7 mouse cellular contexts compared by ENCODE assay signal in the genomic region with DNA sequence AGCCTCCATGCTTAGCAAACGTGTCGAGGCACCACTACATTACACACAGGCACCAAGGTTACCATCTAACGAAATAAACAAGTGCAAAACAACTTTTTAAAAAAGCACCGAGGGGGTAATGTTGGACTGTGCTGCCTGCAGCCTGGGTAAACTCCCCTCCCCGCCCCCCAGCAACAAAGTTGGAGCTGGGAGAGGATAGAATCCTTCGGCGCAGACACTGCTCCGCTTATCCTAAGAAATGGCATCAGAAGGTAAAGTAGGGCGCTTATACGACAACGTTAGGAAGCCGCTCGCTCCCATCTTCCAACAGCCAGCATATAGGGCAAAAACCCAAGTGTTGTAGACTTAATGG. TPM values are rescaled to one million over a fixed set of nuclear protein-coding genes. Genes with fewer than 3 reads are reported as not detected.
DNase-seq lines count a peak whose midpoint lies in the region; ATAC-seq and TF ChIP-seq lines count a peak whose summit lies in the region.

No protein-coding gene starts in this region.

- no peak for TF ChIP-seq POLR2A in liver, adult 2 months (IDR thresholded peaks at IDR 0.05; ENCODE audit: extremely low read depth, insufficient read depth, low read length)

- H3K9ac ChIP-seq in heart, embryonic 14.5 days (ENCODE audit: low read length): peak overlapping the region; percentile 90
- peak overlapping the region; percentile 94 for H3K9ac ChIP-seq in liver, adult 2 months (ENCODE audit: low read depth, low read length)
- H3K9ac ChIP-seq in stomach, embryonic 14.5 days (replicated peaks; ENCODE audit: low read depth, low read length): peak overlapping the region; percentile 82

- peak overlapping the region; percentile 86 for H3K4me2 ChIP-seq in heart, embryonic 14.5 days (ENCODE audit: low read length)
- peak overlapping the region; percentile 78 for H3K4me2 ChIP-seq in stomach, embryonic 14.5 days (replicated peaks; ENCODE audit: low read depth, low read length)

- under 1% methylated on average over 13 of the region's 13 CpGs for WGBS in heart, embryonic 14.5 days
- 0% methylated on average over 13 of the region's 13 CpGs for WGBS in liver, adult 2 months
- WGBS in stomach, embryonic 14.5 days: under 1% methylated on average over 13 of the region's 13 CpGs

- H3K4me3 ChIP-seq in megakaryocyte, embryonic 14.5 days (replicated peaks): peak overlapping the region; percentile 99
- peak overlapping the region; percentile 80 to 95 for H3K4me3 ChIP-seq in heart, embryonic 14.5 days (ENCODE audit: control insufficient read depth in 1 of 2, insufficient read depth in 1 of 2, low read depth in 1 of 2, low read length in 2 of 2)
- peak overlapping the region; percentile 88 for H3K4me3 ChIP-seq in liver, adult 2 months (ENCODE audit: insufficient read depth, low read depth, low read length)
- H3K4me3 ChIP-seq in stomach, embryonic 14.5 days (ENCODE audit: low read depth, low read length): peak overlapping the region; percentile 92

- DNase-seq in c-Kit-positive CD71-positive TER-119-positive erythroid progenitor cells, embryonic 14.5 days (ENCODE audit: low spot score): peak; percentile 41
- no peak for DNase-seq in liver, adult 2 months (ENCODE audit: extremely low read depth, low read depth, low spot score)
- no peak for DNase-seq in gastrocnemius, postnatal 14 days

- peaks cover 23% of the 10 kb centered on the region; the same call in 1 of the 2 replicates for H3K79me2 ChIP-seq in liver, adult 2 months (ENCODE audit: control insufficient read depth, insufficient read depth, low read length)

- peaks cover 21% of the 10 kb centered on the region for H3K36me3 ChIP-seq in megakaryocyte, embryonic 14.5 days (replicated peaks; ENCODE audit: low read length)
- H3K36me3 ChIP-seq in heart, embryonic 14.5 days (ENCODE audit: control insufficient read depth, insufficient read depth, low read length): peaks cover 13% of the 10 kb centered on the region
- peaks cover 5% of the 10 kb centered on the region; the same call in 1 of the 2 replicates for H3K36me3 ChIP-seq in liver, adult 2 months (ENCODE audit: control insufficient read depth, insufficient read depth, low read length)
- peaks cover 7% of the 10 kb centered on the region; the same call in 1 of the 2 replicates for H3K36me3 ChIP-seq in stomach, embryonic 14.5 days (ENCODE audit: control insufficient read depth, insufficient read depth, low read length)

- no peak for TF ChIP-seq CTCF in liver, adult 2 months (IDR thresholded peaks at IDR 0.05; ENCODE audit: low read depth, low read length)

- peak overlapping the region; percentile 96 to 98 for H3K27ac ChIP-seq in heart, embryonic 14.5 days (replicated peaks in 1 of 2; ENCODE audit: control insufficient read depth in 1 of 2, insufficient read depth in 1 of 2, low read depth in 2 of 2, low read length in 2 of 2)
- peak overlapping the region; percentile 94 for H3K27ac ChIP-seq in liver, adult 2 months (replicated peaks; ENCODE audit: insufficient read depth, low read depth, low read length)
- peak overlapping the region; percentile 93 for H3K27ac ChIP-seq in stomach, embryonic 14.5 days (ENCODE audit: low read length)

- H3K9me3 ChIP-seq in megakaryocyte, embryonic 14.5 days: no peaks in the 10 kb centered on the region
- H3K9me3 ChIP-seq in heart, embryonic 14.5 days (ENCODE audit: control insufficient read depth, low read length): no peaks in the 10 kb centered on the region
- no peaks in the 10 kb centered on the region for H3K9me3 ChIP-seq in stomach, embryonic 14.5 days (ENCODE audit: control insufficient read depth, low read depth, low read length)

- intact Hi-C loops in gastrocnemius, postnatal 14 days (cut with DNase I; ENCODE audit: low total_unique reads): no loop called here

- peaks cover 3% of the 10 kb centered on the region for H3K27me3 ChIP-seq in megakaryocyte, embryonic 14.5 days (replicated peaks)
- H3K27me3 ChIP-seq in heart, embryonic 14.5 days (ENCODE audit: control insufficient read depth, insufficient read depth, low read length): no peaks in the 10 kb centered on the region
- H3K27me3 ChIP-seq in liver, adult 2 months (ENCODE audit: control insufficient read depth, insufficient read depth, low read length): no peaks in the 10 kb centered on the region
- no peaks in the 10 kb centered on the region for H3K27me3 ChIP-seq in stomach, embryonic 14.5 days (ENCODE audit: control insufficient read depth, insufficient read depth, low read length)

- ATAC-seq in megakaryocyte, adult 5-6 weeks (ENCODE audit: poor library complexity, severe bottlenecking): no peak
- ATAC-seq in heart, embryonic 14.5 days (ENCODE audit: insufficient number of reproducible peaks, insufficient read depth, low FRiP score, low read depth): no peak
- ATAC-seq in stomach, embryonic 14.5 days (ENCODE audit: insufficient number of reproducible peaks, insufficient read depth, low FRiP score, low read depth): no peak

- peaks cover 42% of the 10 kb centered on the region for H3K4me1 ChIP-seq in megakaryocyte, embryonic 14.5 days
- peaks cover 9 to 30% of the 10 kb centered on the region in 2 experiments for H3K4me1 ChIP-seq in heart, embryonic 14.5 days (ENCODE audit: control insufficient read depth in 2 of 2, insufficient read depth in 2 of 2, low read length in 2 of 2)
- peaks cover 22% of the 10 kb centered on the region for H3K4me1 ChIP-seq in liver, adult 2 months (ENCODE audit: control insufficient read depth, insufficient read depth, low read length)
- peaks cover 17% of the 10 kb centered on the region for H3K4me1 ChIP-seq in stomach, embryonic 14.5 days (ENCODE audit: control insufficient read depth, insufficient read depth, low read length)

RNA-seq across cellular contexts. Expression of a gene that starts 0.8 kb away (rescaled TPM):
- polyA plus RNA-seq in megakaryocyte, embryonic 14.5 days (2012; ENCODE audit: insufficient read depth, low replicate concordance): 3.5 and 4.8 TPM in 2 replicates
- total RNA-seq in megakaryocyte, adult 5-6 weeks (2015): 37.4 and 38.2 TPM in 2 replicates
- total RNA-seq in megakaryocyte, adult 5-6 weeks (2017): 24.2 and 32.5 TPM in 2 replicates
- polyA plus RNA-seq in heart, embryonic 14.5 days (2014; fragmentation: Nextera tagmentation; extraction: Ambion mirVana): 21.6 and 26.2 TPM in 2 replicates
- total RNA-seq in liver, adult 2 months (2014; rRNA removed): 36.0 and 37.4 TPM in 2 replicates
- polyA plus RNA-seq in liver, adult 2 months (2012; rRNA removed): 20.8 and 29.9 TPM in 2 replicates
- 23.3 and 24.5 TPM in 2 replicates for polyA plus RNA-seq in stomach, embryonic 14.5 days (2014; fragmentation: Nextera tagmentation; extraction: Ambion mirVana)
- total RNA-seq in gastrocnemius, postnatal 14 days (2021): 10 to 100 TPM; 30.9 to 42.1 TPM
